Mouse (Mus musculus) heart, adult 2 months (tissue): ENCODE results near the gene Ihh. TPM values are rescaled to one million over a fixed set of nuclear protein-coding genes. Genes with fewer than 3 reads are reported as not detected.
A peak's percentile ranks its signal among the peaks of the same experiment; 100 is the strongest.

Experiments used
- DNase-seq, 2 experiments: peaks; one replicate each; pipeline ENCODE4 v3.0.0; 2021
- H3K27ac ChIP-seq: fragments of 200-600 bp; 2 replicates; pipeline ENCODE4 v1.8.1; 2022
- H3K27me3 ChIP-seq: fragments of 200-500 bp; 2 replicates; pipeline ENCODE4 v1.6.1; 2012; ENCODE audit warnings: mild to moderate bottlenecking, low read length, inconsistent platforms, mixed read lengths; ENCODE audit not compliant: control insufficient read depth, insufficient read depth
- H3K36me3 ChIP-seq: fragments of 200-500 bp; 2 replicates; pipeline ENCODE4 v1.6.1; 2012; ENCODE audit warnings: low read length, inconsistent platforms; ENCODE audit not compliant: control insufficient read depth, insufficient read depth
- H3K4me1 ChIP-seq: fragments of 200-500 bp; 2 replicates; pipeline ENCODE4 v1.6.1; 2011; ENCODE audit warnings: low read length; ENCODE audit not compliant: control insufficient read depth, insufficient read depth
- H3K4me3 ChIP-seq: fragments of 200-600 bp; 2 replicates; pipeline ENCODE4 v1.8.1; 2022
- H3K79me2 ChIP-seq: fragments of 200-500 bp; replicated peaks from 2 replicates; pipeline ENCODE4 v1.6.1; 2012; ENCODE audit warnings: mild to moderate bottlenecking, inconsistent platforms, low read length, moderate library complexity, mixed read lengths; ENCODE audit not compliant: control insufficient read depth, insufficient read depth
- H3K9ac ChIP-seq: fragments of 200-500 bp; 2 replicates; pipeline ENCODE4 v1.6.1; 2012; ENCODE audit warnings: low read depth, mild to moderate bottlenecking, control low read depth, inconsistent platforms, low read length, mixed read lengths
- CTCF ChIP-seq: fragments of 200-600 bp; IDR thresholded peaks from 2 replicates; pipeline ENCODE4 v1.8.1; 2022; ENCODE audit warnings: antibody characterized with exemption, mild to moderate bottlenecking, moderate library complexity
- EP300 ChIP-seq: fragments of 200-500 bp; IDR thresholded peaks from 2 replicates; pipeline ENCODE4 v1.6.1; 2011; ENCODE audit warnings: low read depth, low read length, control low read depth; ENCODE audit not compliant: insufficient read depth
- POLR2A ChIP-seq: fragments of 200-500 bp; IDR thresholded peaks from 2 replicates; pipeline ENCODE4 v1.6.1; 2011; ENCODE audit warnings: mild to moderate bottlenecking, low read depth, low read length, control low read depth; ENCODE audit not compliant: insufficient read depth
- WGBS: fragments of 180-500 bp; shearing (Covaris S2); methylation state at CpG from one replicate; pipeline ENCODE4 v1.1.7; 2018; 5-methylcytosine and 5-hydroxymethylcytosine counted together
- intact Hi-C: fragments of 180-260 bp; cut with DNase I; formaldehyde crosslinking; loops from one replicate; pipeline ENCODE4 v1.15.1; 2025
- long read RNA-seq: library from polyadenylated mRNA; stranded (forward); transcript quantifications from one replicate; pipeline ENCODE4 v2.0.0, GENCODE M21; 2021
- polyA plus RNA-seq: library from polyadenylated mRNA; depleted of rRNA; stranded (reverse); fragments of >200 nt; gene quantifications from 2 replicates; pipeline ENCODE4 v1.2.3, GENCODE M21; 2012; rRNA removed
- total RNA-seq, 2 experiments: library from RNA; stranded (reverse); gene quantifications; 2 replicates each; pipeline ENCODE4 v1.2.3; 2021

Gene Ihh
- total RNA-seq (under 1 TPM; 0.14 to 0.16 TPM), polyA plus RNA-seq (0.04 and 0.23 TPM in 2 replicates)
- long read RNA-seq: 0 reads

GRCm38 (mm10) chr1:74951556-74952210, at the start of gene Ihh:
Gene Ihh (minus strand): TSS chr1:74951672.
- DNase-seq: peak in 1 of 2 experiments; percentile 5
- no peak within 1 kb of the TSS for H3K27ac ChIP-seq

GRCm38 (mm10) chr1:75001183-75001582, 49.7 kb upstream of the Ihh start:
- Histone ChIP-seq H3K79me2 (no peaks in the 10 kb centered on the region), H3K4me1 (peaks cover 1% of the 10 kb centered on the region), H3K27ac (no peak overlapping the region), H3K27me3 (no peaks in the 10 kb centered on the region), H3K36me3 (no peaks in the 10 kb centered on the region), H3K4me3 (no peak overlapping the region), H3K9ac (no peak overlapping the region)
- intact Hi-C loops: no loop called here
- no peak for DNase-seq
- no peak for TF ChIP-seq POLR2A
- TF ChIP-seq EP300: no peak
- TF ChIP-seq CTCF: no peak
- 60% methylated on average over 6 of the region's 6 CpGs for WGBS

More at GRCm38 (mm10) chr1:74951556-74952210, at the start of gene Ihh:
- intact Hi-C loops: no loop called here
- no peaks in the 10 kb centered on the region for H3K36me3 ChIP-seq
- no peak within 1 kb of the TSS for H3K9ac ChIP-seq
- WGBS: 3% methylated on average over 52 of the region's 55 CpGs
- H3K4me1 ChIP-seq: peaks cover 2% of the 10 kb centered on the region; the same call in 1 of the 2 replicates
- TF ChIP-seq POLR2A: no peak
- no peak for TF ChIP-seq CTCF
- TF ChIP-seq EP300: no peak
- H3K79me2 ChIP-seq: no peaks in the 10 kb centered on the region
- H3K4me3 ChIP-seq: peak within 1 kb of the TSS; percentile 24
- H3K27me3 ChIP-seq: peaks cover 22% of the 10 kb centered on the region

GRCm38 (mm10) chr1:75000496-75000895, 49.0 kb upstream of the Ihh start:
- intact Hi-C loops: no loop called here
- Histone ChIP-seq H3K27me3 (no peaks in the 10 kb centered on the region), H3K4me3 (no peak overlapping the region), H3K9ac (no peak overlapping the region), H3K4me1 (no peaks in the 10 kb centered on the region), H3K79me2 (no peaks in the 10 kb centered on the region), H3K27ac (no peak overlapping the region), H3K36me3 (no peaks in the 10 kb centered on the region)
- DNase-seq: no peak
- 0% methylated on average over 1 of the region's 1 CpGs for WGBS
- TF ChIP-seq EP300 (no peak), CTCF (peak; percentile 77)

GRCm38 (mm10) chr1:74999173-74999572, 47.7 kb upstream of the Ihh start:
- Histone ChIP-seq H3K27ac (no peak overlapping the region), H3K4me3 (no peak overlapping the region), H3K36me3 (no peaks in the 10 kb centered on the region), H3K27me3 (no peaks in the 10 kb centered on the region), H3K4me1 (no peaks in the 10 kb centered on the region), H3K9ac (no peak overlapping the region), H3K79me2 (no peaks in the 10 kb centered on the region)
- intact Hi-C loops: no loop called here
- 72% methylated on average over 5 of the region's 5 CpGs for WGBS
- DNase-seq: no peak
- TF ChIP-seq CTCF (no peak), EP300 (no peak), POLR2A (no peak)

GRCm38 (mm10) chr1:74997231-74997630, 45.8 kb upstream of the Ihh start:
- no peak overlapping the region for H3K4me3 ChIP-seq
- DNase-seq: no peak
- TF ChIP-seq POLR2A: no peak
- no peak for TF ChIP-seq CTCF
- no peak for TF ChIP-seq EP300
- no peaks in the 10 kb centered on the region for H3K36me3 ChIP-seq
- no peak overlapping the region for H3K9ac ChIP-seq
- H3K27me3 ChIP-seq: no peaks in the 10 kb centered on the region
- intact Hi-C loops: no loop called here
- 64% methylated on average over 2 of the region's 2 CpGs for WGBS
- H3K79me2 ChIP-seq: no peaks in the 10 kb centered on the region
- H3K27ac ChIP-seq: no peak overlapping the region
- H3K4me1 ChIP-seq: no peaks in the 10 kb centered on the region

- H3K27me3 ChIP-seq: no peaks in the 10 kb centered on the region
- TF ChIP-seq POLR2A (no peak), EP300 (no peak), CTCF (no peak)
- no peak overlapping the region for H3K9ac ChIP-seq
- H3K36me3 ChIP-seq: no peaks in the 10 kb centered on the region
- no peaks in the 10 kb centered on the region for H3K4me1 ChIP-seq
- no peak for DNase-seq
- H3K27ac ChIP-seq: no peak overlapping the region
- intact Hi-C loops: no loop called here
- WGBS: 84% methylated on average over 8 of the region's 8 CpGs
- no peak overlapping the region for H3K4me3 ChIP-seq
- no peaks in the 10 kb centered on the region for H3K79me2 ChIP-seq
These were observed 25.5 kb upstream of the Ihh start for GRCm38 (mm10) chr1:74977001-74977400.
